Mouse (Mus musculus) left cerebral cortex, postnatal 10 days (tissue): ENCODE data around the gene Mpc1. TPM values are rescaled to one million over a fixed set of nuclear protein-coding genes. Genes with fewer than 3 reads are reported as not detected.
A peak's percentile ranks its signal among the peaks of the same experiment; 100 is the strongest.
"Not testable (repeated sequence)": the region's sequence is repeated elsewhere in the genome, so short reads cannot be mapped to it uniquely, and the experiment has no call there.

Experiments used
- DNase-seq, 2 experiments: peaks; one replicate each; pipeline ENCODE4 v3.0.0; 2021 to 2022; ENCODE audit warnings: low spot score in 2 of 2, mixed read lengths in 1 of 2; ENCODE audit errors: extremely low spot score in 1 of 2
- intact Hi-C: fragments of 180-260 bp; cut with DNase I; formaldehyde crosslinking; loops from one replicate; pipeline ENCODE4 v1.15.1; 2025
- total RNA-seq, 2 experiments: library from RNA; stranded (reverse); gene quantifications; 2 replicates each; pipeline ENCODE4 v1.2.3; 2021

Gene Mpc1
- total RNA-seq, 2 experiments from 2014 or later, result 193 to 201 TPM

DNA sequence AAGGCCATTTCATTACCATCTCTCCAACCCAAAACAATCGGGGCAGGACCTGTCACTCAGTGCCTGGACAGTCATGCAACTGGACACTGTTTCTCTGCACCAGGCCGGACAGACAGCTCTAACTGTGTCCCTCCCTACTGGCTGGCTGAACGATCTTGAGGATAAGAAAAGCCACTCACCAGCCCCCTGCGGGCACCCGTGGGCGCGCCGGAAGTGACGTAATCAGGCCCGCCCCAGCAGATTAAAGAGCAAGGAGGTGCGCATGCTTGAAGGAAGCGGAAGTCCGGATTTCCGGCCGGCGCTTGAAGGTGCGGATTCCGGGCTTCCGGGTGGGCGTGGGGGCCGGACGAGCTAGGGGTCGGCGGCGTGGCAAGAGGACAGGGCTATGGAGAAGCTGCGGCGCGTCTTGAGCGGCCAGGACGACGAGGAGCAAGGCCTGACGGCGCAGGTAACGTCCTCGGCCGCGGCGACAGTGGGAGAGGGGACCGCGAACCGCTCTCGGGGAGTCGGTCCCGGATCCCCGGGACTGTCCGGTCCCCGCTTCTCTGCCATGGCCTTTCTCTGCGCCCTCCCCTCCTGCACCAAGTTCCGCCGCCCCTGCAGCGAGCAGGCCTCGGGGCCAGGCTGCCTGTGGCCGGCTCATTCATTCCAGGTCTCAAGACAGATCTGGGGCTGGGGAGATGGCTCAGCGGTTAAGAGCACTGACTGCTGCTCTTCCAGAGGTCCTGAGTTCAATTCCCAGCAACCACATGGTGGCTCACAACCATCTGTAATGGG, 28.3 kb downstream of the Mpc1 start, which contains the start of gene Sft2d1:
Sft2d1 (plus strand) TSS at position 265 of the 777 bp plus-strand sequence.
- intact Hi-C loops, result no loop called here
- DNase-seq, result peak; percentile 95 to 98

DNA sequence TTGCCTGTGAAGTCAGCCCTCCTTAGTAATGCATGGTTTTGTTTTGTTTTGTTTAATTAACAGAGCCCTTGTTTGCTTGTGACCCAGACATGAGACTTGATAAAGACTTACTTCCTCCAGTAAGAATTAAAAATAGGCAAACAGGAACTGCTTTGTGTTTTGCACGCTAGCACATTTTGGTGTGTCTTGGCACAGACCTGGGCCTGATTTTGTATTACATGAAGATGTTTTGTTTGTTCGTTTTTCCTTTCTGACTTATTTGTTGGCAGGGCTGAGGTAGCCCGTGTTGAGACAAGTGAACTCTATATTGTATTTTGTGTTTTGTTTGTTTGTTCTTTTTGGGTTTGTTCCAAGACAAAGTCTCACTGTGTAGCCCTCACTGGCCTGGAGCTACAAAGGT, 29.0 kb downstream of the Mpc1 start:
- intact Hi-C loops, result loop anchor here (2.0 kb wide), 1 partner anchor 61 kb away; no protein-coding TSS in a partner anchor
- DNase-seq, result no peak

DNA sequence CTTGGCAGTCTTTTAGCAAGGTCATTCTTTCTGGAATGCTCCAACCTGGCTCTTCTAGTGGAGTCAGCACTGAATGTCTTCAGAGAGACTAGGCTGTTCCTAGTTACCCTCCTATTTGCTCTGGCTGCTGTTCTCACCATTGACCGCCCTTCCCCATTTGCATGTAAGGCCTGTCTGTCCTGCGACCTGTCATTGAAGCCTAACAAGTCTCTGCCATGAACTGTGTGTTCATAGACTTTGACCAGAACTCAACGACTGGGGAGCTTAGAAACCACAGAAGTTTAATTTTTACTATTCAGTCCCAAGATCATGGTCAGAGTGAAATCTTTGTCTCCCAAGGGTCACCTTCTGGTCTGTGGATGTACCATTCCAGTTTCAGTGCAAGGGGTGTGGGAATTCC, 31.3 kb downstream of the Mpc1 start:
- no peak for DNase-seq
- intact Hi-C loops, result loop anchor here (2.0 kb wide), 1 partner anchor 59 kb away; no protein-coding TSS in a partner anchor

DNA sequence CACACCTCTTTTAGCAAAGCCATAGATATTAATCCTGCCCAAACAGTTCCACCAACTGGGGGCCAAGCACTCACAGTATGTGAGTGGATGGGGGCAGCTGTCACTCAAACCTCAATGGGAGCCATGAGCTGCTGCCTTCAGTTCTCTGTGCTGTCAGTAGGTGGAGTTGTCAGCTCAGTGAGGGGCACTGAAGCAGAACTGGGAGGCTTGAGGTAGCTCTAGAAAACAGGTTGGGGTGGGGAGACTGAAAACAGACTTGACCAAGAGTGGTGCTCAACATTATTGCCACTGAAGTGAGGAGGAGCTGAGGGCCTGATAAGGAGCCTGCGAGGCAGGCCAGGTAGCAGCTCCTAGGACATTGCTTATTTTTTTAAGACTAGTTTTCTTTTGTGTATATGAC, 33.5 kb downstream of the Mpc1 start:
- intact Hi-C loops, result no loop called here
- DNase-seq, result no peak

DNA sequence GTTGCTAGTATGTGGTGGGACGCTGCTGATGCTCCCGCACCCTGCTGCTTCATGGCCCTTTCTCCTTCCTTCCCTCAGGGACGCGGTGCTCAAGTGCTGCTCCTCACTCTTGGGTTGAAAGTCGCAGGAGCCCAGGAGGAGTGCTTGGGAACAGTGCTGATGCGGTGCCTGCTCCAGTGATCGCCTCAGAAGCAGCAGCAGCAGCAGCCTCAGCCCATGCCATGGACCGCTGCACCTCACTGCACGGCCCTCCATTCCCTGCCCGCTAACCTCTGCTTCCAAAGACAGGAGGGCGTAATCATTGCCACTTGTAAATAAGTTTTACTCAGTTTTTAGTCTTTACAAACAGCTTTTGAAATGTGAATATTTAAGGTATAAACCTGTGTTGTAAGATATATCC, 44.2 kb downstream of the Mpc1 start:
- intact Hi-C loops, result not testable (repeated sequence)
- peak in 1 of 2 experiments; percentile 3 for DNase-seq

DNA sequence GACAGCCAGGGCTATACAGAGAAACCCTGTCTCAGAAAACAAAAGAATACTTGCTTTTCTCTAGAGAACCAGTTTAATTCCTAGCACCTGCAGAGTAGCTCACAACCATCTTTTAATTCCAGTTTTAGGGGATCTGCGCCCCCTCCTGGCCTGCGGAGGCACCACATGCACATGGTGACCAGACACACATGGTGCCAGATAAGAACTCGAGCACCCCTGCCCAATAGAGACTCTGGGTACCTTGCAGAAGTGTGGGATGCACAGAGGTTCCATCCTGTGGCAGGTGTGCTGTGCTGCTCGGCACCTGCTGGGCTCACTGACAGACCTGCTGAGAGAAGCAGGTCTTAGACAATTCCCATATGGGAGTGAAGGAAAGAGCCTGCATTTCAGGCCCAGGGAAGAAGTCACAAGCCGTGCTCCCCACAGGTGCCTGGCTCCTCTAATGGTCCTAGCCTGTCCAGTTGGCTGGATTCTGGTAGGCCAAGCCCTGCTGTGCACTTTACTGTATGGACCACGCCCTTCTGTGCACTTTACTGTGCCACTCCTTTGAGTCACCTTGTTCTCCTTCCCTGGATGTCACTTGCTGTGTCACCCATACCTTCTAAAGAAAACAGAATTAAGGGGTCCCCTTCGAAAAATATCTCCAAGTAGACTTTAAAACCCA, 45.9 kb downstream of the Mpc1 start:
- no peak for DNase-seq
- intact Hi-C loops, result no loop called here

DNA sequence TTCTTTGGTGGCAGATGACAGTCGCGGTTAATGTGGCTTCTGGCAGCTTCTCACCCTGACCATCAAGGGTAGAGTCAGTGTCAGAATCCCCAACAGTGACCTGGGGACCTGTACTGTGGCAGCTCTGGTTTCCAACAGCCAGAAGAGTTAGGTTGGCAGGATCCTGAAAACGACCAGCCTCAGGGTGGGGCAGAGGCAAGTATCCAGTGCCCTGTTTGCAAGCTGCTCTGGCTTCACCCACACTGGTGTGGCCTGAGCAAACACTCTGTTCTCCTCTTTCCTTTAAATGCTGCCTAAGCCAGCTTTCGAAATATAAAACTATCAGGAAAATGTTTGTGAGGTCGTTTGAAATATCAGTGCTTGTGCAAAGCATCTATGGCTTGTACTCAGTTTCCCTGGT, 47.9 kb downstream of the Mpc1 start:
- intact Hi-C loops, result no loop called here
- DNase-seq, result no peak

DNA sequence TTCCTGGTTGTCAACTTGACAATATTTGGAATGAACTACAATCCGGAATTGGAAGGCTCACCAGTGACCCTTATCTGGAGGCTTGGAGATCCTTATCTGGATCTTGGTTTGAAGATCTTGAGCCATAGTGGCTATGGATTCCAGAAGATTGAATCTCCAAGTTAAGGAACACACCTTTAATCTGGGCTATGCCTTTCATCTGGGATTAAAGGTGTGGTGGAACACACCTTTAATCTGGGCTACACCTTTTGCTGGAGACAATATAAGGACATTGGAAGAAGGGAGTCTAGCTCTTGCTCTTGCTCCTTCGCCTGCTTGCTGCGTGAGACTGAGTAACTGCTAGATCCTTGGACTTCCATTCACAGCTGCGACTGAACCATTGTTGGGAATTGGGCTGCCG, 54.5 kb downstream of the Mpc1 start, which contains the start of gene Prr18:
Prr18 (plus strand) TSS at position 301 of the 400 bp plus-strand sequence.
- DNase-seq, intact Hi-C loops: not testable (repeated sequence)

DNA sequence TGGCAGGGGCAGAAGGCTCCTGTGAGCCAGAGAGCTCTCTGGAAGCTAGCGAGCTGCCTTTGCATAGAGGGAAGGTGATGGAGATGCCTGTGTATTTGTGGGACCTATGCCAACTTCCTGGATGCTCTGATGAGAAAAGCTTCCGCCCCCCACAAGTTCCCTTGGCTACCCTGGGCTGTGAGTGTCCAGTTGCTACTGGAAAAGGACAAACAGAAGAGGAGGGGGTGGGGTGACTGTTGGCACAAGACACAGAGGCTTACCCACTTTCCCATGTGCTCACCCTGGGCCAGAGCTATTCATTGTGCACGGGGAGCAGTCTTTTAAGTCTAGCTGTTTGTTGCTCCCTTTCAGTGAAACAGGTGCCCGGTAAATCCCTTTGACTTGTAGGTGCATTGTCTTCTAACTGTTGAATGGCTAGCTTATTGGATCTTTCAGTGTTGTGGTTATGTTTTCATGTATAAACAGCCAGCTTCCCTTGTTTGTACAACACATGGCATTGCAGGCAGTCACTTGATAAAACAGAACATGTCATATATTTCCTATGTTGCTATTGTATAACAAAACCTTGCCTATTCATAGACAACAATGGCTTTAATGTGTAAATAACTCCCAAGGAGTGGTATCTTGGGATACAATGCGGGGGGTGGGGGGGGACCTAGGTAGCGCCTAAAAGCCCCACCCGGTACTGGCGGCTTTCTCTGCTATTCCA, 57.1 kb downstream of the Mpc1 start:
- intact Hi-C loops, result no loop called here
- peak in 1 of 2 experiments; percentile 56 for DNase-seq

DNA sequence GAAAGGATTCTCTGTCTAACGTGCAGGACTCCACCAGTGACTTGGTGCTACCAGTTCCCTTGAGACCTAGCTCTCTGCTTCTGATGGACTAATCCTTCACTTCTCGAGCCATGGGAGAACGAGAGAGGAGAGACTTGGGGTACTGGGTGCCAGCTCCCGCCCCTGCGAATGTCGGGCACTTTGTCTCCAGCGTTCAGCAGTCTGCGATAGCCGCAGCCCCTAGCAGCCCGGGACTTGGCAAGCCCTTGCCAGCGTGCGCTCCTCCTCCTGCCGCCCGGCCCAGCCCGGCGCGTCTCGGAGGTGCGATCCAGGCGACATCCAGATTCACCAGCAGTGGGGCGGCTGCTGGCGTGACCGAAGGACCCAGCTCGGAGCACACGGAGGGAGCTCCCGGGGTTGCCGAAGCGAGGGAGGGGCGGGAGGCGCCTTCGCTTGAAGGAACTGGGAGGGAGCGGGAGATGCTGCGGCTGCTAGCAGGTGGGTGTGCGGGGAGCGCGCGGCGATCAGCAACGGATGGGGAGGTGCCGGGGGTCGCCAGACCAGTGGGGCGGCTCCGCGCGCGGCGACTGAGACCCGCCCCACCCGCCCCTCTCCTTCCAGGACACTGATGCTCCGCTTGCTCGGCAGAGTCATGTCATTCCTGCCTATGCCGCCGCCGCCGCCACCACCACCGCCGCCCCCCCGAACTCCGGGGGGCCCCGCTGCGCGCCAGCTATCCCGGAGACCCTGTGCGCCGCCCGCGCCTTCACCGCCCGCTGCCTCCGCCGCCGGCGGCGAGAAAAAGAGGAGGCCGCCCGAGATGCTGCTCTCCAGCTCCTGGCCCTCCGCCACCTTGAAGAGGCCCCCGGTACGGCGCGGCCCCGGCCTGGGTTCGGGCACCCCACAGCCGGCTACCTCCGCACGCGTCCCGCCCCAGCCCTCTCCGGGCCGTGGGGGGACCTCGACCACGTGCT, 58.0 kb downstream of the Mpc1 start:
- peak in 1 of 2 experiments; percentile 72 for DNase-seq
- intact Hi-C loops, result no loop called here

DNA sequence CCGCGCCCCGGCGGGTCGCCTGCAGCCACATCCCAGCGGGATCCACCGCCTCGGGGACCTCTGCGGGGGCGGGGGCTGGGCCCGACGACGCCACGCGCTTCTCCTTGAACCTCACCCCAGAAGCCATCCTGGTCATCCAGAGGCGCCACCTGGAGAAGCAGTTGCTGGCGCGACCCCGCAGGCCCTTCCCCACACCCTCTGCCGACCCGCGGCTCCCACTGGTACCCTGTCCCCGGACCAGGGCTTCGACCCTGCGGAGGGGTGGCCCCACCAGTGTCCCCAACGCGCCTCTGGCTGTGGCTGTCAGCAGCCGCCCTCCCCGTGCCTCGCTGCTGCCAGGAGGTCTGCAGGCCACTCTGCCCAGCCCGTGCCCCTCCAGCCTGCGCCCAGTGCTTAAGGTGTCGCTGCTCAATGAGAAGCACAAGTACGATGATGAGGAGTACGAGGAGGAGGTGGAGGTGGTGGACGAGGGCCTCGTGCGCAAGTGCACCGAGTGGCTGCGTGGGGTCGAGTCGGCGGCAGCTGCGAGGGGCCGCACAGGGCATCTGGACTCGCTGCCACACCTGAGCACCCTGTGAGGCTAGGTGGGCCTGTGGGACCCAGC, 58.8 kb downstream of the Mpc1 start:
- DNase-seq, result peak in 1 of 2 experiments; percentile 45
- intact Hi-C loops, result no loop called here

DNA sequence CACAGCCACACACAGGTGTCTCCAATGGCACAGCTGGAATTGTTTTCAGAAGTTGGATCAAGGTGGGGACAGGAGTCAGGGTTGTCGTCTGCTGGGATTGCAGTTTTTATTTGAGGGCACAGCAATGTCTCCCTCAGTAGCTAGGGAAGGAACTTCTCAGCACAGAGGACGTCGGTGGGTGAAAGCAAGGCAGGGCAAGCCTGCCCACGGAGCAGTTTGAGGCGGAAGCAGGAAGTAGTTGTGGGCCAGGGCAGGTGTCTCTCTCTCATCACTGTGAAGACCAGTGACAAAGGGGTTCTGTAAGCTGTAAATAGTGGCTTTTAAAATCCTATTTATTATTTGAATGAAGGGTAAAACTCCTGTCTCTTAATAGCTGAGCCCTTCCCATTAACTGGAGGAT, 60.0 kb downstream of the Mpc1 start:
- intact Hi-C loops, result no loop called here
- no peak for DNase-seq

DNA sequence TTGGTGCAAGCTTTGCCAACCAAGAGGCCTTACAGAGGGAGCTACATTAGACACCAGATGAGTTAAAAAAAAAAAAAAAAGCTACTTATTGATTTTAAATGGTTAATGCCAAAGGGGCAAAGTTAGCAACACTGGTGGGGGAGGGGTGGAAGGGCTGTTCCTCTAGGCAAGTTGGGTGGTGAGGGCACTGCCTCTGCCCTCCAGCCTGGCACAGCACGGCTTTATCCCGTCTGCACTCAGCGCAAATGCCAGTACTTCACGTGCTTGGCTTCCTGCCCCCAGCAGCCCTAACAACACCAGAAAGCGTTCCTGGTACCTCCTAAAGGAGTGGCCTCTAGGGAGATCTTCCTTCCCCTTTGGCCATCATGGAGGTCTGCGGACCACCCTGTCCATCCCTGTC, 60.7 kb downstream of the Mpc1 start:
- peak in 1 of 2 experiments; percentile 51 for DNase-seq
- intact Hi-C loops, result no loop called here

Other genes starting within 250 kb of the Mpc1 start
- gene Gm49673, start 135.1 kb upstream of the Mpc1 start, total RNA-seq, result under 1 TPM; 0.18 to 0.28 TPM
- 1 to 10 TPM; 4.9 to 7.2 TPM for gene Rnaset2a, start 134.8 kb upstream of the Mpc1 start, total RNA-seq
- 10 to 100 TPM; 19.8 to 20.8 TPM for gene Fgfr1op, start 117.4 kb upstream of the Mpc1 start, total RNA-seq
- not detected for gene Ccr6, start 46.9 kb upstream of the Mpc1 start, total RNA-seq
- 10 to 100 TPM; 63.7 to 64.0 TPM for gene Sft2d1, start 28.2 kb downstream of the Mpc1 start, total RNA-seq
- gene Prr18, start 54.6 kb downstream of the Mpc1 start, total RNA-seq, result 10 to 100 TPM; 10.1 to 10.8 TPM
- gene T2, start 73.1 kb downstream of the Mpc1 start, total RNA-seq, result under 1 TPM in 1 of 2 experiments, not detected in 1; 0.47 TPM
- under 1 TPM in 1 of 2 experiments, not detected in 1; 0.51 TPM for gene T, start 151.5 kb downstream of the Mpc1 start, total RNA-seq
- 10 to 100 TPM; 59.0 to 83.7 TPM for gene Pde10a, start 242.5 kb downstream of the Mpc1 start, total RNA-seq